Mouse (Mus musculus) spleen, adult 2 months (tissue): ENCODE measurements at regions not wholly inside any gene's neighbourhood (a gene's known extent, or its start where the extent isn't known, plus 50 kb on each side); places are given as distances from the start of the nearest gene placed in this dataset.

Experiments used
- DNase-seq, 2 experiments: peaks; one replicate each; pipeline versions ENCODE4 v3.0.0 to v3.0.0-alpha.2; 2012 to 2021; ENCODE audit warnings: low spot score in 2 of 2, low read depth in 1 of 2
- H3K27ac ChIP-seq: fragments of 200-500 bp; 2 replicates; pipeline ENCODE4 v1.5.1; 2012; ENCODE audit warnings: low read length, inconsistent platforms; ENCODE audit not compliant: insufficient read depth
- H3K27me3 ChIP-seq: fragments of 200-500 bp; 2 replicates; pipeline ENCODE4 v1.6.1; 2012; ENCODE audit warnings: mild to moderate bottlenecking, moderate library complexity, low read length, inconsistent platforms; ENCODE audit not compliant: control insufficient read depth, insufficient read depth
- H3K36me3 ChIP-seq: fragments of 200-500 bp; 2 replicates; pipeline ENCODE4 v1.6.1; 2012; ENCODE audit warnings: mild to moderate bottlenecking, low read length, inconsistent platforms; ENCODE audit not compliant: control insufficient read depth, insufficient read depth
- H3K4me1 ChIP-seq: fragments of 200-500 bp; 2 replicates; pipeline ENCODE4 v1.6.1; 2011; ENCODE audit warnings: inconsistent platforms; ENCODE audit not compliant: control insufficient read depth, insufficient read depth, insufficient read length
- H3K4me3 ChIP-seq: fragments of 200-500 bp; 2 replicates; pipeline ENCODE4 v1.5.1; 2011; ENCODE audit warnings: mild to moderate bottlenecking, inconsistent platforms; ENCODE audit not compliant: insufficient read depth, insufficient read length; ENCODE audit errors: extremely low read depth
- CTCF ChIP-seq: fragments of 200-500 bp; IDR thresholded peaks from 2 replicates; pipeline ENCODE4 v1.5.1; 2011; ENCODE audit warnings: mild to moderate bottlenecking, inconsistent platforms; ENCODE audit not compliant: insufficient read depth, insufficient read length, insufficient replicate concordance; ENCODE audit errors: extremely low read depth
- POLR2A ChIP-seq: fragments of 200-500 bp; IDR thresholded peaks from 2 replicates; pipeline ENCODE4 v1.6.1; 2011; ENCODE audit warnings: low read depth, low read length, inconsistent platforms
- WGBS: fragments of 180-500 bp; shearing (Covaris S2); methylation state at CpG from one replicate; pipeline ENCODE4 v1.1.7; 2018; 5-methylcytosine and 5-hydroxymethylcytosine counted together

DNA sequence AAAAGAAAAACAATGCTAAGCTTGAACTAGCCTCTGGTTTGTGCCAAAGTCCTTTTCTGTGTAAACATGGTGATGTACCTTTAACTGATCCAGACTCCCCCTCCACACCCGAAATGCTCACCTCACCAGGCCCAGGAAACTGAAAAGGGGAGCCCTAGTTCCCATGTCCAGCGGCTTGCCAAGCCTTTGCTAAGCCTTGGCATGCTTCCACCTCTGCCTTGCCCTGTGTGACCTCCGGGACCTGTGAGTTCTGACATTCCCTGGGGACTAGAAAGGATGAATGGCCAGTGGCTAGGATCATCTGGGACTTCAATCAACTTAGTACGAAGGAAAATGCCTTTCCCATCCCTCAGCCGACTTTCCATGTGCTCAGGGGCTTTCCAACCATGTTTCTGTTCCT lies 184.2 kb downstream of the Foxo1 start:
- no peak overlapping the region for H3K27ac ChIP-seq

DNA sequence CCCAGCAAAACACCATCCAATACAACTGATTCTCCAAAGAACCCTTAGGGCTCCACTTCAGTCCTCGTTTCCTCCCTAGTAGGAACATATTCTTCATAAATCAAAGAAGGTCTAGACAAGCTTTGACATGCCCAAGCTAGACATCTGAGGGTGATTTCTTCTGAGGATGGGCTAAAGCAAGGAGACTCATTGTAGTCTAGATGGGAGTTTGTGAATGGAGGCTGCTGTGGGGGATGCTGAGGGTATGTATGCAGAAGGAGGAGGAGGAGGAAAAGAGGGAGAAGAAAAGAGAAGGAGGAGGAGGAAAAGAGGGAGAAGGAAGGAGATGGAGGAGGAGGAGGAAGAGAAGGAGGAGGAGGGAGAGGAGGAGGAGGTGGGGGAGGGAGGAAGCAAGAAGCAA lies 178.9 kb downstream of the Foxo1 start:
- H3K4me1 ChIP-seq: peaks cover 20% of the 10 kb centered on the region
- H3K27me3 ChIP-seq: no peaks in the 10 kb centered on the region
- H3K4me3 ChIP-seq: no peak overlapping the region
- no peak for DNase-seq
- H3K27ac ChIP-seq: no peak overlapping the region
- no peak for TF ChIP-seq POLR2A
- no peak for TF ChIP-seq CTCF
- whole genome bisulfite sequencing: 64% methylated on average over 1 of the region's 1 CpGs
- H3K36me3 ChIP-seq: no peaks in the 10 kb centered on the region

More for the DNA sequence above, 184.2 kb downstream of the Foxo1 start:
- Histone ChIP-seq H3K36me3 (no peaks in the 10 kb centered on the region), H3K4me1 (peaks cover 10% of the 10 kb centered on the region), H3K27me3 (no peaks in the 10 kb centered on the region), H3K4me3 (no peak overlapping the region)
- DNase-seq: no peak
- WGBS: 79% methylated on average over 5 of the region's 5 CpGs
- TF ChIP-seq POLR2A (no peak), CTCF (no peak)

- DNase-seq: no peak
- no peak overlapping the region for H3K27ac ChIP-seq
- no peak for TF ChIP-seq CTCF
- no peak for TF ChIP-seq POLR2A
- H3K27me3 ChIP-seq: no peaks in the 10 kb centered on the region
- no peak overlapping the region for H3K4me3 ChIP-seq
- no peaks in the 10 kb centered on the region for H3K36me3 ChIP-seq
- WGBS: 79% methylated on average over 5 of the region's 5 CpGs
- H3K4me1 ChIP-seq: peaks cover 20% of the 10 kb centered on the region
These were observed 178.4 kb downstream of the Foxo1 start for GRCm38 (mm10) chr3:52446500-52446899.

DNA sequence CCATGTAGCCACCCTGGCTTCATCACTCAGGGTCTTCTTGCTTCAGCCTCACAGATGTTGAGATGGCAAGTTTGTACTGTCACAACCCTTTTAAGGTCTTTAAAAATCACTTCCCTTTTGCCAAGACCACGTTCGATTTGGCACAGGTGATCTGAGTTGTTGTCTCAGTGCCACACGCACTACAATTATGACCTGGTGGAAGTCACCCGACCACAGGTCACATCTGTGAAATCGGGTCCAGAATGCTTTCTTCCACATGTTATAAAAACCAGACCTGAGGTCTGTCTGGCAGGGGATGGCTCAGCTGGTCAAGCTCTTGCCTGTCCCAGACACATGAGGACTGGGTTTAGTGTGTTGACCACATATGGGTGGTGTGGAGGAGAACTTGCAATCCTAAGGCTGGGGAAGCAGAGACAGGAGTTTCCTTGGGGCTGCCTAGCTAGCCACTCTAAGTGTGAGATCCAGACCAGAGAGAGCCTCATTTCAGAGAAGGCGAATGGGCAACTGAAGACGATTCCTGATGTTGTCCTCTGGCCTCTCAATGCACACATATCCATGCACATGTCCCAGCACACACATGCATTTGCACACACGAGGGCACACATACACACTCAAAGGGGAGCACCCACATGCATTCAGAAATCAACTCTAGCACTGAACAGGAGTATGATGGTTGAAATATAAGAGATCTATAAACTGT lies 176.4 kb downstream of the Foxo1 start:
- H3K27me3 ChIP-seq: no peaks in the 10 kb centered on the region
- H3K27ac ChIP-seq: peak overlapping the region; percentile 58
- H3K4me1 ChIP-seq: peaks cover 20% of the 10 kb centered on the region
- 36% methylated on average over 8 of the region's 8 CpGs for WGBS
- H3K4me3 ChIP-seq: no peak overlapping the region
- no peak for TF ChIP-seq POLR2A
- TF ChIP-seq CTCF: no peak
- no peaks in the 10 kb centered on the region for H3K36me3 ChIP-seq
- peak in 1 of 2 experiments; percentile 57 for DNase-seq

DNA sequence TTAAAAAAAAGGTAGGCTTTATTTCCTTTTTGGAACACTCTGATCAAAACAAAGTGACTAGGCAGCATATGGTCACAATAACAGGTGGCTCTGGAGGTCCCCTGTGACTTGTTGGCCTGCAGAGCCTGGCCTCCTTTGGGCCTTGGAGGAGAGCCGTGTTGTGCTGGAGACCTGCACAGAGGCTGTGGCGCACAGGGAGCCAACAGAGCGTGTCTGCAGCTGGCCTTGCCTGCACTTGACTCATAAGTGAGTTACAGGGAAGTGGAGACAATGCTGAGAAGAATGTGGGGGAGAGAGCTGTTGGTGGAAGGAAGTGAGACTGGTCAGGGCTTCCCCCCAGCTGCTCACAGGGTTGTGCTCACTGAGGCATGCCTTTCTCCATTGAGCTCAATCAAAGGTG lies 175.7 kb downstream of the Foxo1 start:
- DNase-seq: peak; percentile 88 to 91
- Histone ChIP-seq H3K27ac (peak overlapping the region; percentile 58), H3K27me3 (no peaks in the 10 kb centered on the region), H3K36me3 (no peaks in the 10 kb centered on the region), H3K4me3 (no peak overlapping the region), H3K4me1 (peaks cover 20% of the 10 kb centered on the region)
- 0% methylated on average over 3 of the region's 3 CpGs for WGBS
- no peak for TF ChIP-seq CTCF
- TF ChIP-seq POLR2A: no peak

DNA sequence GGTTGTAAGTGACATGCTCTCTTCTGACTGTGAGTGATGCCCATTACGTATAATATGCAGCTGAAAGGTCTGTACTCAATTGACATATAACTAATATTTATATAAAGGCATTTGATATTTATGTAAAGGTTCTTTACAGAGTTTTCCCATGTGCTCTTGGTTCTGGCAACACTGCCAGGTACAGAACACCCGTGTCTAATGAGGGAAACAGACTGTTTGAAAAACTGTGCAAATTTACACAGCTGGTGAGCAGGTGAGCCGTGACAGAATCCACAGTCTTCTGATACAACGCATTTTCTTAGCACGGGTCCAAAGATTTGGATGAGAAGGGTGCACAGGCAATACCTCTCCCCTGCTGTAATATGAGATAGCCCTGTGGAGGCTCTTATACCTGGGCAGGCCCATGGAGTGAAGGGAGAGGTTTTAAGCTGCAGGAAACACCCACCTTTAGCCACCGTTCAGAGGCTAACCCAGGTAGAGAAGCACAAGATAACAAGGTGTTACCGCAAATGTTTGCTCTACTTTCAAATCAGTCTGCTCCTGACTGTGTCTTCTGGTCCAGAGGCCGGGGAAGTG lies 161.0 kb downstream of the Foxo1 start:
- H3K4me1 ChIP-seq: no peaks in the 10 kb centered on the region
- H3K27me3 ChIP-seq: no peaks in the 10 kb centered on the region
- no peak for DNase-seq
- WGBS: 88% methylated on average over 8 of the region's 8 CpGs
- no peaks in the 10 kb centered on the region for H3K36me3 ChIP-seq
- H3K27ac ChIP-seq: no peak overlapping the region
- TF ChIP-seq POLR2A: no peak
- no peak for TF ChIP-seq CTCF
- no peak overlapping the region for H3K4me3 ChIP-seq

DNA sequence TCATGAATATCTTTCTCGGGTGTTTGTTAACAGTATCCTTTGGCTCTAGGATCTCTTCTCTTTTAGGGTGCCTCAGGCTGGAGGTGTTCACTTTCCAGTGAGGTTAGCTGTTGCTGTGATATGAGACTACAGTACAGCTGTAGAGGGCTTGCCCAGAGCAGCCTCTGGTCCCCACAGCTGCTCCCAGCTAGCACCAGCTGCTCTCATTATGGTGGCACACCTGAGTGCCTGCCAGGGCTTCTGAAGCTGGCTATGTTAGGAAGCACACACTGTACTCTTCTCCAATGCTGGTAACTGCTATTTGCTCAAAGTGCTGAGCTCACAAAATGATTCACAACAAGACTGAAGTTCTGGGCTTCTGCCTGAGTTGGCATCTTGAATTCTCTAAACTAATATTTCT lies 154.7 kb downstream of the Foxo1 start:
- 97% methylated on average over 1 of the region's 1 CpGs for WGBS
- H3K27ac ChIP-seq: no peak overlapping the region
- no peak for TF ChIP-seq POLR2A
- no peak for TF ChIP-seq CTCF
- no peak for DNase-seq
- no peaks in the 10 kb centered on the region for H3K36me3 ChIP-seq
- no peak overlapping the region for H3K4me3 ChIP-seq
- H3K4me1 ChIP-seq: no peaks in the 10 kb centered on the region
- no peaks in the 10 kb centered on the region for H3K27me3 ChIP-seq
